Mouse (Mus musculus) ES-E14 (cell line): Measurements from ENCODE around the gene Isg20. TPM values are rescaled to one million over a fixed set of nuclear protein-coding genes. Genes with fewer than 3 reads are reported as not detected.

ENCODE experiments used
- DNase-seq: peaks from one replicate; pipeline ENCODE4 v3.0.0-alpha.2; 2013; ENCODE audit warnings: low read depth, low spot score
- H3K27ac ChIP-seq: 2 replicates; pipeline ENCODE4 v1.5.1; 2012; ENCODE audit warnings: low read depth, mild to moderate bottlenecking, low read length, moderate library complexity, mixed read lengths; ENCODE audit not compliant: poor library complexity, insufficient read depth, severe bottlenecking
- H3K36me3 ChIP-seq: 2 replicates; pipeline ENCODE4 v1.6.1; 2012; ENCODE audit warnings: mild to moderate bottlenecking, low read length, moderate library complexity, mixed read lengths; ENCODE audit not compliant: control insufficient read depth, poor library complexity, insufficient read depth, severe bottlenecking
- H3K4me1 ChIP-seq, 2 experiments: fragments of 150-350 bp in 1 of 2; sonication (generic) in 1 of 2; 2 replicates each; pipeline ENCODE4 v1.6.1; 2012; ENCODE audit warnings: low read length in 2 of 2, mild to moderate bottlenecking in 1 of 2, mixed read lengths in 1 of 2; ENCODE audit not compliant: control insufficient read depth in 2 of 2, insufficient read depth in 2 of 2, poor library complexity in 1 of 2
- H3K4me3 ChIP-seq, 2 experiments: fragments of 150-350 bp in 1 of 2; sonication (generic) in 1 of 2; 2 replicates each; pipeline ENCODE4 v1.5.1; 2012; ENCODE audit warnings: low read length in 2 of 2, low read depth in 1 of 2, mild to moderate bottlenecking in 1 of 2, mixed read lengths in 1 of 2; ENCODE audit not compliant: insufficient read depth in 1 of 2, poor library complexity in 1 of 2, severe bottlenecking in 1 of 2
- H3K9ac ChIP-seq: 2 replicates; pipeline ENCODE4 v1.6.1; 2012; ENCODE audit warnings: low read depth, mild to moderate bottlenecking, low read length, mixed read lengths; ENCODE audit not compliant: poor library complexity, insufficient read depth, severe bottlenecking
- H3K9me3 ChIP-seq: fragments of 150-350 bp; sonication (generic); 2 replicates; pipeline ENCODE4 v1.6.1; 2012; ENCODE audit warnings: low read depth, mild to moderate bottlenecking, low read length; ENCODE audit not compliant: control insufficient read depth, insufficient read depth
- CHD2 ChIP-seq: IDR thresholded peaks from 2 replicates; pipeline ENCODE4 v1.6.1; 2014; ENCODE audit warnings: mild to moderate bottlenecking, low read depth, low read length, inconsistent platforms
- HCFC1 ChIP-seq: IDR thresholded peaks from 2 replicates; pipeline ENCODE4 v1.6.1; 2012; ENCODE audit warnings: low read length, inconsistent platforms, borderline replicate concordance; ENCODE audit not compliant: insufficient read depth
- MAFK ChIP-seq: IDR thresholded peaks from 2 replicates; pipeline ENCODE4 v1.6.1; 2014; ENCODE audit warnings: mild to moderate bottlenecking, low read depth, low read length, inconsistent platforms; ENCODE audit not compliant: insufficient read depth
- ZC3H11A ChIP-seq: IDR thresholded peaks from 2 replicates; pipeline ENCODE4 v1.6.1; 2012; ENCODE audit warnings: low read depth, mild to moderate bottlenecking, inconsistent platforms, low read length, borderline replicate concordance
- ZNF384 ChIP-seq: IDR thresholded peaks from 2 replicates; pipeline ENCODE4 v1.6.1; 2012; ENCODE audit warnings: low read depth, low read length, inconsistent platforms
- in situ Hi-C, 2 experiments: fragments of 600-800 bp; cut with MboI; formaldehyde crosslinking; loops; one replicate each; pipeline ENCODE4 v1.15.1; 2025; ENCODE audit warnings: low sequenced_read_pairs in 2 of 2, inconsistent platforms in 1 of 2; ENCODE audit not compliant: unreplicated experiment in 2 of 2
- total RNA-seq: library from RNA; depleted of rRNA; stranded (reverse); fragments of 300-350 nt; gene quantifications from 2 replicates; pipeline ENCODE4 v1.2.3, GENCODE M21; 2012; rRNA removed

The Isg20 gene
- total RNA-seq, 1 experiment = 3.2 TPM

DNA sequence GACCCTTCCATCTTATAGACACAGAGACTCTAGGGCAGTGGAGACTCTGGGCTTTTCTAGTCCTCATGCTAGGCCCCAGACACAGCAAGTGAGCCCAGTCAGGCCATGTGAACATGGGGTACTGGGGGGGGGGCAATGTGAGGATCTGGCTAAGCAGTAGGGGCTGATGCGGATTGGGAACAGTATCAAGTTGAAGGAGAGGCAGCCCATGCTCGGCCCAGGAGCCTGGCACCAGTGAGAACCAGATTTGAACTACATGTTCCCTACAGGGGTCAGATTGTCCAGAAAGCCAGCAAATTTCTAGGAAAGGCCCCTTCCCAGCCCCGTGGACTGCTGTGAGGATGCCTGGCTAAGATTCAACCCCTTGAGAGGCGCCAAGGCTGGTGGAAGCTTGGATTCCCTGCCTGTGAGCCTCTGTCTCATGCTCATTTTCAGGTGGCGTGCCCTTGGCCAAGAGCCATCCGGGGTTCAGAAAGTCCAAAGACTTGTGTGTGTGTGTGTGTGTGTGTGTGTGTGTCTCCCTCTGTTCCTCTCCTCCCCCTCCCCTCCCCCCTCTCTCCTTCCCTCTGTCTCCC is 45.4 kb downstream of the Isg20 start:
- Histone ChIP-seq H3K4me1 (0 out of 4 replicates have a peak, but pooled peaks cover 0 to 2% of the 10 kb centered on the region in 2 experiments), H3K4me3 (no peak overlapping the region), H3K36me3 (no peaks in the 10 kb centered on the region), H3K27ac (no peak overlapping the region), H3K9me3 (no peaks in the 10 kb centered on the region), H3K9ac (no peak overlapping the region)
- in situ Hi-C loops = no loop called here
- no peak for TF ChIP-seq CHD2
- no peak for DNase-seq

DNA sequence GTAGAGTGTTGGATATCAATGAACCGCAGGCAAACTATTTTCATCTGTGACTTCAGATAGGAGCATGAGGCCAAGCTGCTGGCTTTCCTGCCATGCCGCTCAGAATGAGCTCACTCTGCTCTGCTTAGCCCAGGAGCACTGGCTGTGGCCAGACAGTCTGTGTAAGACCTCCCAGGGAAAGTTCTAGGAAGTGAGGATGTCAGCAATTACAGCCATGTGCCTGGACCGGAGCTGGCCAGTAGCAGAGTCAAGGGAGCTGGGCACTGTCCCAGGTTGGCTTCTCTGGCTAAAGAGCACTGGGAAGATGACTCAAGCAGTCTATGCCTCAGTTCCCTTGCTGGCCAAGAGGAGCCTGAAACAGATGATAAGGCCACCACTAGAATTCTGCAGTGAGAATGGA is 50.7 kb downstream of the Isg20 start:
- Histone ChIP-seq H3K9me3 (no peaks in the 10 kb centered on the region), H3K4me1 (no peaks in the 10 kb centered on the region), H3K36me3 (no peaks in the 10 kb centered on the region), H3K4me3 (no peak overlapping the region), H3K27ac (no peak overlapping the region), H3K9ac (no peak overlapping the region)
- DNase-seq = no peak
- no peak for TF ChIP-seq ZNF384
- no peak for TF ChIP-seq ZC3H11A
- no peak for TF ChIP-seq MAFK
- TF ChIP-seq CHD2 = no peak
- TF ChIP-seq HCFC1 = no peak
- in situ Hi-C loops = no loop called here

Other genes starting within 250 kb of the Isg20 start
- gene Ntrk3, start 175.4 kb upstream of the Isg20 start, total RNA-seq = 0.32 and 0.40 TPM in 2 replicates
- 67.5 and 79.8 TPM in 2 replicates for gene Mrps11, start 130.3 kb upstream of the Isg20 start, total RNA-seq
- gene Mrpl46, start 129.9 kb upstream of the Isg20 start, total RNA-seq = 28.8 and 34.2 TPM in 2 replicates
- gene Det1, start 66.2 kb upstream of the Isg20 start, total RNA-seq = 14.3 and 14.5 TPM in 2 replicates
- 104 and 146 TPM in 2 replicates for gene Aen, start 17.6 kb upstream of the Isg20 start, total RNA-seq
- 4.9 and 5.2 TPM in 2 replicates for gene Acan, start 140.1 kb downstream of the Isg20 start, total RNA-seq
- 6.5 and 17.2 TPM in 2 replicates for gene Hapln3, start 217.6 kb downstream of the Isg20 start, total RNA-seq
- 412 and 560 TPM in 2 replicates for gene Mfge8, start 235.6 kb downstream of the Isg20 start, total RNA-seq